Mouse (Mus musculus): Measurements from ENCODE around the gene Birc7. TPM values are rescaled to one million over a fixed set of nuclear protein-coding genes. Genes with fewer than 3 reads are reported as not detected.

Gene Birc7
- polyA plus RNA-seq, 1 experiment, result 1.0 TPM

DNA sequence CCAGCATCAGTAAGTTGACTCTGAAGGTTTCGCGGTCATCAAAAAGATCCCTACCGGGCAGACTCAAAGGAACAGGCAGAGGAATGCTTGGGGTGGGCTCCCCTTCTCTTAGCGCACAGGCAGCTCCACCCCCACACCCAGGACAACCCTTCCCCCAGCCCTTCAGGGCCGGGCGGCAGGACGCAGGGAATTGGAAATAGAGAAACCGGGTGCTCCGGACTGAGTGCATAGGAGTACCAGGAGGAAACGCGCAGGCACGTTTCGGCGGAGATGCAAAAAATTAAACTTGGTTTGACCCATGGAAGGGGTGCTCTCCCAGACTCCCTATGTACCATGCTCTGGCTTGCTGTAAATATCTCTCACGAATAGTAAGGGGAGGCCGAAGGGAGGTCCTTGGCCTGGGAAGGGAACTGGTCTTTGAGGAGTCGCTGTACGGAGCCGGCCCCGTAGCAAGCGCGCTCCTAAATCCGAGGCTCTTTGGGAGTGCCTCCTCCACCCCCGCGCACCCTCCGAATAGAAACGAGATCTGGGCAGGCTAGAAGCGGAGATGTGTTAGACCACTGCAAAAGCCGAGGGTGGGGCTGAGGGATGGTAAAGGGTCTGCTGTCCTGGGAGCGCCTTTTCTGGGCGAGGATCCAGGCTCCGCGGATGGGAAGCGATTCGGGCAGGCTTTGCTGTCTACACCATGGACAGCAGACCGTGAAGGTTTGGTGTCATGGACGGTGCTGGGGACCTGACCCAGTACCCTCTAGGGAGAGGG is 37.6 kb upstream of the Birc7 start:
- DNase-seq, result peak; percentile 62 to 71
- TF ChIP-seq POLR2A (IDR thresholded peaks at IDR 0.05; ENCODE audit: borderline replicate concordance, insufficient read depth, low read length) (0 out of 2 replicates have a peak, but pooled peaks have one; percentile 25), CTCF (IDR thresholded peaks at IDR 0.05; ENCODE audit: borderline replicate concordance, insufficient read depth, low read depth, low read length) (no peak)
- peak overlapping the region; percentile 84 for H3K27ac ChIP-seq (ENCODE audit: insufficient read depth, low read length)
- H3K27me3 ChIP-seq (ENCODE audit: control insufficient read depth, insufficient read depth, low read length), result no peaks in the 10 kb centered on the region
- WGBS, result 11% methylated on average over 37 of the region's 37 CpGs
- H3K4me3 ChIP-seq (replicated peaks; ENCODE audit: insufficient read depth, low read depth, low read length), result peak overlapping the region; percentile 58
- peaks cover 23% of the 10 kb centered on the region for H3K4me1 ChIP-seq (ENCODE audit: control insufficient read depth, insufficient read depth, low read length)

DNA sequence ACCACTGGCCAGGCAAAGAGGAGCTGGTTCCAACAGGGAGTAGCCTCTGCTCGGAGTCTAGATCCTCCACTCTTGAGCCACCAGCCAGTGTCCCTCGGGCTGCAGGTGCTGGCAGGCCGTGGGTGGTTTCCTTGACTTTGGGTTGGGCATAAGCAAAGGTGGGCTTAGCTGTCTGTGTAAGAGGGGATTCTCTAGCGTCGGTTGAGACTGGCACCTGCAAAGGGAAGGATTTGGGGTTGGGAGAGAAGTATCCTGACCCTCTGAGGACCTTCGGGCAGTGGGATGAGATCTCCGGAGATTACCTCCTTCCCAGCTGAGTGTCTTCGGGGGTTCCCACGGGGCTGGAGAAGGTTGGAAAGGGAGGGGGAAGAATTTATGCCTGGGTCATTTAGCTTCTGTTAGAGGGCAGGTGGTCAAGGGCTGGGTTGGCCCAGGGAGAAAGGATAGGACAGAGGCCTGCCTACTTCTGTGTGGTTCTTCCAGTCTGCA is 36.9 kb upstream of the Birc7 start:
- DNase-seq, result peak in 1 of 2 experiments; percentile 30
- H3K4me3 ChIP-seq (replicated peaks; ENCODE audit: insufficient read depth, low read depth, low read length), result peak overlapping the region; percentile 58
- WGBS, result 45% methylated on average over 9 of the region's 9 CpGs
- H3K4me1 ChIP-seq (ENCODE audit: control insufficient read depth, insufficient read depth, low read length), result peaks cover 29% of the 10 kb centered on the region
- no peaks in the 10 kb centered on the region for H3K27me3 ChIP-seq (ENCODE audit: control insufficient read depth, insufficient read depth, low read length)
- peak overlapping the region; percentile 84 for H3K27ac ChIP-seq (ENCODE audit: insufficient read depth, low read length)
- TF ChIP-seq POLR2A (IDR thresholded peaks at IDR 0.05; ENCODE audit: borderline replicate concordance, insufficient read depth, low read length) (no peak), CTCF (IDR thresholded peaks at IDR 0.05; ENCODE audit: borderline replicate concordance, insufficient read depth, low read depth, low read length) (no peak)

DNA sequence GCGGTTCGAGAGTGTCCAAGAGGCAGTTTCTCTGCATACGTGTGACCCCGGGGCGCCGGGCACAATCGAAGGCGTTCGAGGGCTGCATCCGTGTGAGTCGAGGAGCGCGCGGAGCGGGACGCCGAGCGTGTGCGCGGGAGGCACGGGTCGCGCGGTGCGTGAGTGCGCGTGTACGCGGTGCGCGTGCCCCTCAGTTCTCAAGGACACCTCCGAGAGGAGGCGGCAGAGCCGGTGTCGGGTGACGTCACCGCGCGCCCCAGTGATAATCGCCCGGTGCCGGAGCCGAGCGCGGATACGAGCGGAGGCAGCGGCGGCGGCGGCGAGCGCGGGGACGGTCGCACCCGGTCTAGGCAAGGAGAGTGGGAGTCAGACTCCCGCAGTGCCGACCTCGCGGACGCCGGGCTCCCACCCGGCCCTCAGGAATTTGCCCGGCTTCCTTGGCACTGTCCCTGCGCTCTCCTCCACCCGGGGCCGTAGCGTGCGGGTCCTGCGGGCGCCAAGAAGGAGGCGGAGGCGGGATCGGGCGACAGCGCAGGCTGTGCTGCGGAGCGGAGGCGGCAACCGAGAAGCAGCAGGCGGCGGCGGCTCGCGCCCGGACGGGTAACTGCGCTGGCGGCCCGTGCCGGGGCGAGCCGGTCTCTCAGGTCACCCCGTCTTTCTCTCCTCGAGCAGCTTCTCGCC is 35.8 kb upstream of the Birc7 start:
- no peaks in the 10 kb centered on the region for H3K27me3 ChIP-seq (ENCODE audit: control insufficient read depth, insufficient read depth, low read length)
- DNase-seq, result peak; percentile 96 to 97
- under 1% methylated on average over 95 of the region's 97 CpGs for WGBS
- H3K4me1 ChIP-seq (ENCODE audit: control insufficient read depth, insufficient read depth, low read length), result peaks cover 40% of the 10 kb centered on the region
- peak overlapping the region; percentile 68 for H3K4me3 ChIP-seq (replicated peaks; ENCODE audit: insufficient read depth, low read depth, low read length)
- TF ChIP-seq CTCF (IDR thresholded peaks at IDR 0.05; ENCODE audit: borderline replicate concordance, insufficient read depth, low read depth, low read length) (no peak), POLR2A (IDR thresholded peaks at IDR 0.05; ENCODE audit: borderline replicate concordance, insufficient read depth, low read length) (peak; percentile 96)
- H3K27ac ChIP-seq (ENCODE audit: insufficient read depth, low read length), result peak overlapping the region; percentile 99

DNA sequence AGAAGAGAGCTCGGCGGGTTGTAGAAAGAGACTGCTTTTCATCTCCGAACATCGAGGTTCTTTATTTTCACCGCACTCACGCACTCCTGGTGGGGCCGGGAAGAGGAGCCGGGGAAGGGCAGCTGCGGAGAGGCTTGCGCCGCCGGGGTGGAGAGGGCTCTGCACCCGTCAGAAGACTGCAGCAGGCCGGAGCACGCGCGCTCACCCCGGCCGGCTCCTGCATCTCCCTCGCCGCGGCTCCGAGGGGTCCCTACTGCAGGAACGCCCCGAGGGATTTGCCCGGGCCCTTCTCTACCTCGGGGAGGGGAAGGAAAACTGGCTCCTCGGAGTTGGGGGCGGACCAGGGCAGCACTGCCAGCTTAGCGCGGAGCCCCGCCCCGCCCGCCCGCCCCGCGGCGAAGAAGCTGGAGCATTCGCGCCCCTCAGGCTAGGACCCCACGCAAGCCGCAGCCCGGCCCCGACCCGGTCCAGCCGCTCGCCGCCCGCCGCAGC is 35.2 kb upstream of the Birc7 start:
- TF ChIP-seq POLR2A (IDR thresholded peaks at IDR 0.05; ENCODE audit: borderline replicate concordance, insufficient read depth, low read length) (peak; percentile 19; the same call in 1 of the 2 replicates), CTCF (IDR thresholded peaks at IDR 0.05; ENCODE audit: borderline replicate concordance, insufficient read depth, low read depth, low read length) (no peak)
- peaks cover 46% of the 10 kb centered on the region for H3K4me1 ChIP-seq (ENCODE audit: control insufficient read depth, insufficient read depth, low read length)
- WGBS, result under 1% methylated on average over 50 of the region's 50 CpGs

DNA sequence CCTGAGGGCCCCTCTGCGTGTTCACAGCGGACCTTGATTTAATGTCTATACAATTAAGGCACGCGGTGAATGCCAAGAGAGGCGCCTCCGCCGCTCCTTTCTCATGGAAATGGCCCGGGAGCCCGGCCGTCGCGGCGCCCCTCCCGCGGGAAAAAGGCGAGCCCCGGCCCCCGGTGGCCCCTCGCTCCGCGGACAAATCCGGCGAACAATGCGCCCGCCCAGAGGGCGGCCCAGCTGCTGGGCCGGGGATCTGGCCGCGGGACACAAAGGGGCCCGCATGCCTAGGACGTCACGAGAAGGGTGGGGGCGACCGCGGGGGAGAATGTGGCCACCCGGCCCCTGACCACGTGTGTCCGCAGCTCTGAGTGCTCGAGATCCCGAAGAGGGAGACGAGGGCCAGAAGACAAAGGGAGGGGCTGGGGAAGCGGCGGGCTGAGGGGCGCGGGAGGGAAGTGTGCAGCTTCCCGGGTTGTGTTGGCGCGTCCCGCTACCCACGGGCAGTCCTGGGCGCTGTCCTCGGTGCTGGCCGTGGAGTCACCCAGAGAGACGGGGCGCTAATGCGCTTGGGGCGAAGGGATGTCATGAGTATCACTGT is 34.7 kb upstream of the Birc7 start:
- TF ChIP-seq POLR2A (IDR thresholded peaks at IDR 0.05; ENCODE audit: borderline replicate concordance, insufficient read depth, low read length), result 0 out of 2 replicates have a peak, but pooled peaks have one; percentile 11
- no peak for TF ChIP-seq CTCF (IDR thresholded peaks at IDR 0.05; ENCODE audit: borderline replicate concordance, insufficient read depth, low read depth, low read length)

More for the DNA sequence above, 35.2 kb upstream of the Birc7 start:
- DNase-seq, result peak; percentile 74 to 78
- no peaks in the 10 kb centered on the region for H3K27me3 ChIP-seq (ENCODE audit: control insufficient read depth, insufficient read depth, low read length)
- peak overlapping the region; percentile 68 for H3K4me3 ChIP-seq (replicated peaks; ENCODE audit: insufficient read depth, low read depth, low read length)
- peak overlapping the region; percentile 99 for H3K27ac ChIP-seq (ENCODE audit: insufficient read depth, low read length)

DNA sequence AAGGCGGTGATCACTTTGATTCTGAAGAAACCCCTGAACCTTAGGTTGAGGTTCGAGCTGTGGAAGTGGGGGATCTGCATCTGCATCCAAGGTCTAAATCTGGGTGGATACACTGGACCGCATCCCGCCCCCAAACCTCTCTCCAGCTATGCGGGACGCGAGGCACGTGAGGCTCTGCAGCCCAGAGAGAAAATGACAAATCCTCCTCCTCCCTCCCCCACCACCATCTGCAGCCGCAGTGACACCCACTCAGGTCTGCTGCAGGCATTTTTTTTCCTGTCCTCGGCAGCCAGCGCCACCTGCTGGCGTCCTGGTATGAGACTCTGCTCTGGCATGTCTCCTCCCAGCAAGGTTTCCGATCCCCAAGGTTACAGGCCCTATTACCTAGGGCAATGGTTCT is 34.1 kb upstream of the Birc7 start:
- 1% methylated on average over 13 of the region's 13 CpGs for WGBS
- Histone ChIP-seq H3K4me1 (ENCODE audit: control insufficient read depth, insufficient read depth, low read length) (peaks cover 51% of the 10 kb centered on the region), H3K27ac (ENCODE audit: insufficient read depth, low read length) (peak overlapping the region; percentile 99), H3K4me3 (replicated peaks; ENCODE audit: insufficient read depth, low read depth, low read length) (peak overlapping the region; percentile 68), H3K27me3 (ENCODE audit: control insufficient read depth, insufficient read depth, low read length) (no peaks in the 10 kb centered on the region)
- TF ChIP-seq POLR2A (IDR thresholded peaks at IDR 0.05; ENCODE audit: borderline replicate concordance, insufficient read depth, low read length) (peak; percentile 71; the same call in 1 of the 2 replicates), CTCF (IDR thresholded peaks at IDR 0.05; ENCODE audit: borderline replicate concordance, insufficient read depth, low read depth, low read length) (peak; percentile 96)
- peak; percentile 95 to 97 for DNase-seq

More for the DNA sequence above, 34.7 kb upstream of the Birc7 start:
- no peaks in the 10 kb centered on the region for H3K27me3 ChIP-seq (ENCODE audit: control insufficient read depth, insufficient read depth, low read length)
- H3K27ac ChIP-seq (ENCODE audit: insufficient read depth, low read length), result peak overlapping the region; percentile 99
- WGBS, result under 1% methylated on average over 57 of the region's 57 CpGs
- peaks cover 51% of the 10 kb centered on the region for H3K4me1 ChIP-seq (ENCODE audit: control insufficient read depth, insufficient read depth, low read length)
- peak overlapping the region; percentile 68 for H3K4me3 ChIP-seq (replicated peaks; ENCODE audit: insufficient read depth, low read depth, low read length)
- DNase-seq, result peak; percentile 80 to 82

DNA sequence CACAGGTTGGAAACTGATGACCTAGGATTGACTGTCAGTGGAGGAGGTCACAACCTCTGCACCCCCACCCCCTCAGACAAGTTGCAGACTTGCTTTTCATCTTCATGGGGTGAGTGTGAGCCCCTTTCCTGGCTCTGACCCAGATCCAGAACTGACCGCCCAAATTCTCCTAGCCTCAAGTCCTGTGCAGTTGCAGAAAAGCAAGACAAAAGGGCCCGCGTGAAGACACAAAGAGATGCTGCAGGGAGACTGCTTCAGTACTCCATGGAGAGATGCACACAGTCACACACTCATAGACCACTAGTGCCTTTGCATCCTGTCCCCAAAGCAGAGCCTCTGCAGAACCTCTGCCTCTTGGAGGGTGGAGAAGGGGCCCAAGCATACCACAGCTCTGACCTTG is 33.5 kb upstream of the Birc7 start:
- DNase-seq, result peak; percentile 60 to 63
- 16% methylated on average over 3 of the region's 3 CpGs for WGBS
- Histone ChIP-seq H3K27ac (ENCODE audit: insufficient read depth, low read length) (peak overlapping the region; percentile 8), H3K4me1 (ENCODE audit: control insufficient read depth, insufficient read depth, low read length) (peaks cover 48% of the 10 kb centered on the region), H3K27me3 (ENCODE audit: control insufficient read depth, insufficient read depth, low read length) (no peaks in the 10 kb centered on the region), H3K4me3 (replicated peaks; ENCODE audit: insufficient read depth, low read depth, low read length) (peak overlapping the region; percentile 35)
- TF ChIP-seq CTCF (IDR thresholded peaks at IDR 0.05; ENCODE audit: borderline replicate concordance, insufficient read depth, low read depth, low read length) (no peak), POLR2A (IDR thresholded peaks at IDR 0.05; ENCODE audit: borderline replicate concordance, insufficient read depth, low read length) (no peak)

All from cerebellum, adult 2 months (tissue).